In the genomic region with DNA sequence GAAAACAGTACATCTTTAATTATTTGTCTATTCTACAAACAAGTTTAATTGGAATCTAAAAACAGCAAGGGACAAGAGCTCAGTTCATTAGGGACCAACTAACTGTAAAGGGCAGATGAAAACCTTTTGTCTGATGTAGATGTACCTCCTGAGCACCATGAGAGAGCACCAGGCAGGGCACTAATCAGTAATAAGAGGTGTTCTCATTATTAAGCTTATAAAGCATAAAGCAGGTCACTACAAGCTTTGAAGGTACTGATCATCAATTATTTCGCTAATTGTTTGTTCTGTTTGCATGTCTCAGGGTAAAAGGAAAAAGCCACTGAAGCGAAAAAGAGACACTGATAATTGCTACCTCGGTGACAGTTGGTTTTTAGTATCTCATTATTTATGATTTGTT, we compare ENCODE assay signal across 22 mouse cellular contexts.
"Had no signal": no experiment of that assay in that cellular context is flagged by ENCODE, and none has a peak within 500 bp of the region (broad histone marks: within the 10 kb centered on the region; RNA-seq: fewer than 3 reads in every experiment).

No protein-coding gene starts in this region.

- H3K36me3 ChIP-seq: kidney, embryonic 15.5 days; limb, embryonic 10.5 days; limb, embryonic 13.5 days; liver, embryonic 12.5 days; liver, embryonic 15.5 days; lung, embryonic 15.5 days; midbrain, embryonic 10.5 days; midbrain, embryonic 13.5 days had no signal

- H3K4me1 ChIP-seq: kidney, embryonic 15.5 days; limb, embryonic 10.5 days; limb, embryonic 13.5 days; liver, embryonic 12.5 days; liver, embryonic 15.5 days; lung, embryonic 15.5 days; megakaryocyte, embryonic 14.5 days; midbrain, embryonic 10.5 days; midbrain, embryonic 13.5 days had no signal

- DNase-seq: kidney, adult 11 months; kidney, adult 8-10 months; kidney, postnatal 10 days; kidney, postnatal 36 days; layer of hippocampus, postnatal 36 days; liver; lung, adult 18-20 months; lung, postnatal 10 days; lung, postnatal 36 days; thymus, adult 18-20 months; thymus, postnatal 36 days had no signal

- H3K27ac ChIP-seq: kidney, embryonic 15.5 days; limb, embryonic 10.5 days; limb, embryonic 13.5 days; liver, embryonic 12.5 days; liver, embryonic 15.5 days; lung, embryonic 15.5 days; midbrain, embryonic 10.5 days; midbrain, embryonic 13.5 days had no signal

- H3K9ac ChIP-seq: kidney, embryonic 15.5 days; limb, embryonic 13.5 days; liver, embryonic 12.5 days; liver, embryonic 15.5 days; lung, embryonic 15.5 days; midbrain, embryonic 13.5 days had no signal

- ATAC-seq: liver, embryonic 12.5 days; midbrain, embryonic 13.5 days; midbrain, embryonic 16.5 days had no signal

- H3K4me3 ChIP-seq: kidney, embryonic 15.5 days; limb, embryonic 10.5 days; limb, embryonic 13.5 days; liver, embryonic 12.5 days; liver, embryonic 15.5 days; lung, embryonic 15.5 days; megakaryocyte, embryonic 14.5 days; midbrain, embryonic 10.5 days; midbrain, embryonic 13.5 days; myocyte had no signal

- H3K9me3 ChIP-seq: kidney, embryonic 15.5 days; limb, embryonic 10.5 days; limb, embryonic 13.5 days; liver, embryonic 12.5 days; liver, embryonic 15.5 days; lung, embryonic 15.5 days; megakaryocyte, embryonic 14.5 days; midbrain, embryonic 10.5 days; midbrain, embryonic 13.5 days had no signal

- H3K27me3 ChIP-seq: kidney, embryonic 15.5 days; limb, embryonic 13.5 days; liver, embryonic 12.5 days; liver, embryonic 15.5 days; lung, embryonic 15.5 days; megakaryocyte, embryonic 14.5 days; midbrain, embryonic 13.5 days had no signal

- H3K4me2 ChIP-seq: kidney, embryonic 15.5 days; limb, embryonic 13.5 days; liver, embryonic 12.5 days; liver, embryonic 15.5 days; lung, embryonic 15.5 days; midbrain, embryonic 13.5 days had no signal
